Mouse (Mus musculus) frontal cortex, postnatal 14 days (tissue): ENCODE data around the gene Kdm6b.

Experiments used
- DNase-seq, 2 experiments: peaks; one replicate each; pipeline ENCODE4 v3.0.0; 2022; ENCODE audit warnings: low spot score in 2 of 2

Gene Kdm6b

GRCm38 (mm10) chr11:69419443-69419812 is 6.0 kb upstream of the Kdm6b start:
- peak; percentile 40 to 42 for DNase-seq

GRCm38 (mm10) chr11:69418481-69419442 is 5.3 kb upstream of the Kdm6b start:
- peak; percentile 87 to 93 for DNase-seq

GRCm38 (mm10) chr11:69417449-69418384 is 4.2 kb upstream of the Kdm6b start:
- peak; percentile 88 to 95 for DNase-seq

GRCm38 (mm10) chr11:69416921-69417448 is 3.5 kb upstream of the Kdm6b start:
- peak in 1 of 2 experiments; percentile 23 for DNase-seq

GRCm38 (mm10) chr11:69416509-69416908 is 3.0 kb upstream of the Kdm6b start:
- no peak for DNase-seq

GRCm38 (mm10) chr11:69415668-69416451 is 2.4 kb upstream of the Kdm6b start:
- peak; percentile 30 to 49 for DNase-seq

GRCm38 (mm10) chr11:69415327-69415667 is 1.8 kb upstream of the Kdm6b start:
- peak in 1 of 2 experiments; percentile 53 for DNase-seq

GRCm38 (mm10) chr11:69414421-69415326 is 1.2 kb upstream of the Kdm6b start:
- peak in 1 of 2 experiments; percentile 41 for DNase-seq

GRCm38 (mm10) chr11:69412548-69412947 is 927 bp downstream of the Kdm6b start:
- DNase-seq = no peak

GRCm38 (mm10) chr11:69411538-69412203 is 1.8 kb downstream of the Kdm6b start:
- DNase-seq = peak; percentile 52 to 56

- DNase-seq = peak; percentile 90 to 95
Measured at GRCm38 (mm10) chr11:69411073-69411535, 2.4 kb downstream of the Kdm6b start.

GRCm38 (mm10) chr11:69410310-69411072 is 3.0 kb downstream of the Kdm6b start:
- peak; percentile 47 to 53 for DNase-seq

GRCm38 (mm10) chr11:69410045-69410309 is 3.5 kb downstream of the Kdm6b start:
- DNase-seq = no peak

- peak; percentile 71 to 79 for DNase-seq
Measured at GRCm38 (mm10) chr11:69409378-69410044, 4.0 kb downstream of the Kdm6b start.

GRCm38 (mm10) chr11:69408541-69409377 is 4.7 kb downstream of the Kdm6b start:
- peak; percentile 74 to 82 for DNase-seq

- DNase-seq = no peak
Measured at GRCm38 (mm10) chr11:69407724-69408004, 5.8 kb downstream of the Kdm6b start.

- DNase-seq = no peak
Measured at GRCm38 (mm10) chr11:69406867-69407723, 6.4 kb downstream of the Kdm6b start.
